Mouse (Mus musculus) cerebellum, postnatal 10 days (tissue): ENCODE results near the gene Lama5.
"Not testable (repeated sequence)": the region's sequence is repeated elsewhere in the genome, so short reads cannot be mapped to it uniquely, and the experiment has no call there.

ENCODE experiments used
- DNase-seq, 2 experiments: peaks; one replicate each; pipeline ENCODE4 v3.0.0; 2021; ENCODE audit warnings: mixed read lengths in 2 of 2

The Lama5 gene

DNA sequence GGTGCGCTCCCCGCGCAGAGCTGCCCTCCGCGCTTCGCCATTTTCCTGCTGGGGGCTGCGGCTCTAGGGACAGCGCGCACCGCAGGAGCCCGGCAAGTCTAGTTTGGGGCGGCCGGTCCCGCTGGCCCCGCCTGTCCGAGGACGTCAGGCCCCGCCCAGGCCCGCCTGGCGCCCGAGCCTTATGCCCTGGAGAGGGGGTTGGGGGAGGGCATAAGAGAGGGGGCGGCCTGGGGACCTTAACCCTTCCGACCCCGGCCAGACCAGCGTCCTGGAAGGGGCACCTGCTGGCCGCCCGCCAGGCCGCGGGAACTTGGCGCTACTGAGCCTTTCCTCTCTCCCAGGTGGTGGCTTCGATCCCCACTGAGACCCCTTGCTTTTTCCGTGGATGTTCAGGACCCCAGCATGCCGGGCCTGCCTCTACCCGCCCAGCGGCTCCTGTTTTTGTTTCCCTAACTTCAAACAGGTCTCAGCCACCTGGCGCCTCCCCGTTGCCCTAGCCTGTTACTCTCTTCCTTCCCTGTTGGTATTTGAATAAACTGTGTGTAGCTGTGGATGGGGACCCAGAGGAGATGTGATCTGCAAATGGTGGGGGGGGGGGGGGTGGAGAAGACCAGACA is at the start of gene Lama5:
Lama5 (minus strand) TSS at position 98 of the 617 bp plus-strand sequence.
- peak; percentile 57 to 64 for DNase-seq

DNA sequence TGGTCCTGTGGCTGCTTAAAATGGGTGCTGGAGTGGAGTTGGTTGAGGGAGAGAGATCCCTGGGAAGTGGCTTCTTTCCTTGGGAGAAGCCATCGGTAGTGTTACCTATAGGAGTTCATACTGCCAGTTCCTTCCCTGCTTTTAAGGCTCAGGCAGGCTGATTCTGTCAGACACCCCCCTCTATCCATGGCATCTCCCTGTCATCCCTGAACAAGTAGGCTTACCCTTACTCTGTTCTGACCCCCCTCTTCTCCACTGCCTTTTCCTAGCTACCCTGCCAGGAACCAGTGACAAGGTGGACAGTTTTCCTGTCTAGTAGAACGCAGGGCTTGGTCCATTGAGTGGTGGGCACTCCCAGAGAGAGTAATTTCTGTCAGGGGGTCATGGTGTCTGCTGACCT is 48.9 kb upstream of the Lama5 start:
- DNase-seq, result no peak

GRCm38 (mm10) chr2:180273394-180274244 is 48.0 kb upstream of the Lama5 start, which contains the start of gene Cables2:
Gene Cables2, minus strand, starts transcription at chr2:180273496.
- DNase-seq, result peak; percentile 94 to 97

GRCm38 (mm10) chr2:180272884-180273321 is 47.2 kb upstream of the Lama5 start:
- DNase-seq, result peak; percentile 66 to 67

DNA sequence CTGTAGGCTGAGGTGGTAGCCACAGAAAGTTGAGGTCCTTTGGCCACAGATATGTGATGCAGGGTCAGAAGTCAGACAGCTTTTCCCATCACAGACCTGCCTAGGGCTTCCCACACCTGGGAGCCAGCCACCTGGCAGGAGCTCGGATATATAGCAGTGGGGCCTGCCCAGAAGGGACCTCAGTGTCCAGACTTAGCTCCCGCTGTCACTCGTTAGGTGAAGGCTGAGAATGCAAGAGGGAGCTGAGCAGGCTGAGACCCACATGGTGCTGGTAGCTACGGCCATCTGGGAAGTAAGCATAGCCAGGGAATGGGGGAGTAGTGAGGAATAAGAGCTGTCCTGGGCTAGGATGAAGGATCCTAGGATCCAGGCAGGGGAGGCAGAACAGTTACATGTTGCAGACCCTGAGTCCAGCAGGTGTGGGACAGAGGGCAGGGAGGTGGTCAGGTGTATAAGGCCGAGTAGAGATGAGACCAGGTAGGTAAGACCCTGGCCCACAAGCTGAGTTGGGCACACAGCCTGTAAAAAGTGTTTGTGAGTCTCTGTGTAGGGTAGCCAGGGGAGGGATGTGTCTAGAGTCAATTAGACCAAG is 46.2 kb upstream of the Lama5 start:
- peak in 1 of 2 experiments; percentile 38 for DNase-seq

DNA sequence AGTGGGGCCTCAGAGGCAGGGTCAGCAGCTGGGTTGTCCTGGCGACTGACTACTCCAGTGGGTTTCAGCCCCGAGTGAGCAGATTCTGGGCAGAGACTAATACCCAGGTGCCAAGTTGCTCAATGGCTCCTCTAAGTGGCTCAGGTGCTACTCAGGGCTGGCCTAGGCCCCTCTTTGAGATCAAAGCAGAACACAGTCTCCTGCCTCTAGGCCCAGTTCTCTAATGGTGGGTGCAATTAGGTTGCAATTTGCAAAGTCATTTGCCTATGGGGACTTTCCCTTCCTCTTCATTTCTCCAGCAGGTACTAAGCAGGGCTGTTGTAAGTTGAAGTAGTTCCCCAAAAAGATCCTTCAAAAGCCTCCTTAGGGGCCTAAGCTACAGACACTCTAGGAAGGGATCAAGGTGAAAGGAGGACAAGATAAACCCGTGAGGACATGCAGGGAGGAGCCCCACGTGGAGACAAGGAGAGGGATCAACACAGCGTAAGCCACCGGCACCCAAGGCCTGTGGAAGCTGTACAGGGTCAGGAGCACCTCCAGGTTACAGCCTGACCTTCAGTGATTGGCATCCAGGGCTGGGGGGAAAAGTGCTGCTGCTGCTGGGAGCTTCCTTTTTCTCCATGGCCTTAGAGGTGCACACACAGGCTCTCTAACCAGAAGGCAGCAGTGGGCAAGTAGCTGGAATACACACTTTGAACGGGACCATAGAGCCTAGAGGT is 45.0 kb upstream of the Lama5 start:
- no peak for DNase-seq

DNA sequence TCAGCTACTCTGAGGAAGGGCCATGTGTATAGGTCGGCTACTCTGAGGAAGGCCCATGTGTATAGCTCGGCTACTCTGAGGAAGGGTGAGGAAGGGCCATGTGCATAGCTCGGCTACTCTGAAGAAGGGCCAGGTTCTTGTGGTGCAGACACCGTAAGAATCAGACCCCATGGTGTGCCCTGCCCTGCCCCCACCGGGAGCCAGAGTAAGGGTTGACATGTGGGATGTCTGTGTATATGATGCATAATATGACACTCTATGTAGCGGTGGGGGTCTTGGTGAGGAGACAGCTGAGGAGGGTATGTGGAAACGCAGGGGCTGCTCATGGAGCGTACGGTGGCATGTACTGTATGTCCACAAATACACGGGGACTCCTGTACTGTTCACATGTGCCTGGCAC is 43.7 kb upstream of the Lama5 start:
- DNase-seq, result no peak

GRCm38 (mm10) chr2:180267955-180268354 is 42.3 kb upstream of the Lama5 start:
- DNase-seq, result no peak

DNA sequence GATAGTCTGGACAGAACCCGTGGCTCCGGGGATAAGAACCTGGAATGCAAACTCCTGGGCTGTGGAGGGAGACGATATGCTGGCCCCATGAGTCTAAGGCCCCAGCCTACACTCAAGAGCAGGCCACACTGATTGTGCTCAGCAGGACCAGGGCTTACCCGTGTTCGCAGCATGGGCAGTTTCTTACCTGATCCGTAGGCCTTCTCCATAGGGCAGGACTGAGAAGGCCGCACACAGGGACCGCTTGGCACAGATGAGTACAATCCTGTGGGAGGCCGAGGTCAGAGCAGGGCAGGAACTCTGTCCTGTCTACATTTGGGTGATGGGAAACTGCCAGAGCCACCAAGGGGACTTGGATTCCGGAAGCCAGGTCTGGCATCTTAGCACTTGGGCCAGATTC is 37.2 kb upstream of the Lama5 start:
- DNase-seq, result no peak

DNA sequence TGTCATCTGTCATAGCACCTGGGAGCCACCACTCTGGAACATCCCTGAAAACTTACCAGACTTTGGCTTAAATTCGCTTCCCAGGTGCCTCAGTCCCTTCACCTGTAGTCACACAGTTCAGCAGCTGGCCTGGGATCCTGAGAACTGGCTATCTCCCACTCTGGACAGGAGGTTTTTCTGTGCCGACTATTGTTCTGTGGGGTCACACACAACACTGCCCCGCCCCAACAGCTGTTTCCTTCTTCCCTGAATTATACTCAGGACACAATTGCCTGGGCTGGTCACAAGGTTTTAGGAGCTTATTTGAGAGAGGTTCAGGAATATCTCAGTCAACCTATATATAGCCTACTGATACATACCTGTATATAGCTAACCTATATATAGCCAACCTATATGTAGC is 36.8 kb upstream of the Lama5 start:
- no peak for DNase-seq

DNA sequence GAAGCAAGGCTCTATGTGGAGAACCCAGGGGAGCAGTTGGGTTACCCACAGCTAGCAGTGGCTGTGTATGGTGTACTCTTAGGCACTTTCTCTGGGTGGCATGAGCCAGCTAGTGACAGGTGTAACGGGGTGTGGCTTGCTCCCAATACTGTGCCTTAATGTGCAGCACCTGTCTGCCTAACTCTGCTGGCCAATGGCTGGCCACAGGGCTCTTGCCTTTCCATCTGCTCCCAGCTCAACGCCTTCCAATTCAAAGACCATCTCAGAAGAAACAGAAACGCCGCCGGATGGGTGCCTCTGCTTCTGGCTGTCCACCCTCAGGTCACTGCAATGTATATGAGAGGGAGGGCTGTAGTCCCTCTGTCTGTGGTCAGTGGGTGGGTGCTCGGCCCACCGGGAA is 36.2 kb upstream of the Lama5 start:
- DNase-seq, result no peak

- no peak for DNase-seq
These were observed 35.2 kb upstream of the Lama5 start for GRCm38 (mm10) chr2:180260610-180261480.

GRCm38 (mm10) chr2:180259826-180260609 is 34.4 kb upstream of the Lama5 start:
- DNase-seq, result not testable (repeated sequence)

- DNase-seq, result not testable (repeated sequence)
These were observed 33.4 kb upstream of the Lama5 start for GRCm38 (mm10) chr2:180258951-180259484.

DNA sequence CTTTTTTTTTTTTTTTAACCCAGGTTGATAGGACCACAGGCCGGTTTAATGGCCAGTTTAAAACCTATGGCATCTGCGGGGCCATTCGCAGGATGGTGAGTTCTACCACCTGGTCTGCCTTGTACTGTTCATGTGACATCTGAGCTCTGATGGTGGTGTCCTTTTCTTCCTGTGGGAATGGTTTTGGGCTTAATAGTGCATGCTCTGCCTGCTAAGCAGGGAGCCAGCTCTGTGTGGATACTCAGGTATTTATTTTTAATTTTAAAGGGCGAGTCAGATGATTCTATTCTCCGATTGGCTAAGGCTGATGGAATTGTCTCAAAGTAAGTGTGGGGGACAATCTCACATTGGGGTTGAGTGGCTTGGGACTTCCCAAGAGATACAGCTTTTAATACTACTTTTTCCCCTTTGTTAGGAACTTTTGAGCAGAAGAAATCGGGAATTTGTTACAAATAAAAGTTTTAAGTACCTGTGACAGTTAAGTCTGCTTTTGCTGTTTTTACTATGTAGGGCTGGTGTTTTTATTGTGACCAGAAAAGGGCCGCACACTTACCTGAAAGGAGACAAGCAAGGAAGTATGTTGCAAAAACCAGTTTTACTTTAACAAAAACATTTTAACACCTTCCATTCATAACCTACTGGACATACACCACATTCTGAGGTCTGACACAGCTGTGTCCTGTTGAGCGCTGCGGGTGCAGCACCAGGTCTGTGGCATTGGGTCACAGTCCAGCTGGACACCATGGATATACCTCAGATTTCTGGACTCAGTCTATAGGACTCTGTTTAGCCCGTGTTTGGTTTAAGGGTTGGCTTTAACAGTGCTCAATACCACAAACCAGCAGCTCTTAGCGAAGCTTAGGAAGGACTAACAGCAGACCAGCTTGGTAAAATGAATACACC is 32.6 kb upstream of the Lama5 start:
- no peak for DNase-seq

DNA sequence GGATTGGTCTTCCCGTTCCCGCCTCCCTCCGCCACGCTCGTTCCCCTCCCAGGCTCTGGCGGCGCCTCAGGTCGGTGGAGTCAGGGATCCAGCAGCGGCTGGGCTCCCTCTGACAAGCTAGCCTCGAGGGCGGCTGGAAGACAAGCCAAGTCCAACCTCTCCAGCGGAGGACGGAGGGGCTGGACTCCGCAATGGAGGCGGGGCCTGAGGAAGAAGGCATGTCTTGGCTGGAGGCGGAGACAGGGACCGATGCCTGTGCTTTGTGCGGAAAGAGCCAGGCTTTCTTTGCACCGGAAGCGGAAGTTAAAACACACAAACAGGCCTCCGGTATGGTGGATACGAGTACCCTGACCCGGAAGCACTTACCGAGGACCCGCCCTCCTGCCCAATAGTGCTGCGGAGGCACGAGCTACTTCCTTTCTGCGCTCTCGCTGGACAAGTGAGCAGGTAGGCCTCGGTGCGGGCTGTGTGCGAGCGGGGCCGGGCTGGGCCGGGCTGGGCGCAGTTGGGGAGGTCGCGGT is 31.4 kb upstream of the Lama5 start, which contains the start of gene Rps21:
Rps21 (plus strand) TSS at position 377 of the 521 bp plus-strand sequence.
- DNase-seq, result peak; percentile 99

- DNase-seq, result no peak
These were observed 30.8 kb upstream of the Lama5 start for GRCm38 (mm10) chr2:180256296-180257000.

DNA sequence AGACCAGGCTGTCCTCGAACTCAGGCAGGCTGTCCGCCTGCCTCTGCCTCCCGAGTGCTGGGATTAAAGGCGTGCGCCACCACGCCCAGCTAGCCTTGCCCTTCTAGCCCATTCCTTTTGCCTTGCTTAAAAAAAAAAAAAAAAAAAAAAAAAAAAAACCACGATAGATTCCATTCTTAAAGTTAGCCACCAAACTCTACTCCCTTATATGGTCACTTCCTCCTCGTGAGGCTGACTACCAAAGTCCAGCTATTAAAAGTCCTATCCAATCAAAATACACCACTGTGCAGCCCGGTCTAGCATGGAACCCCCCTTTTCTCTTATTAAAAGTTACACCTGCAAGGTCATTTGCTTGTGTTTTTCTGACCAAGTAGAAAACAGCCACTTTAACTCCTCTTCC is 30.0 kb upstream of the Lama5 start:
- no peak for DNase-seq
